Mouse (Mus musculus) CH12F3 (cell line): ENCODE results near the gene Snd1.
"Not testable (repeated sequence)": the region's sequence is repeated elsewhere in the genome, so short reads cannot be mapped to it uniquely, and the experiment has no call there.

Source experiments
- in situ Hi-C: fragments of 300-500 bp; cut with MboI; formaldehyde crosslinking; loops from 2 replicates; pipeline ENCODE4 v1.14.3; 2020; ENCODE audit warnings: low sequenced_read_pairs

The Snd1 gene

GRCm38 (mm10) chr6:28482711-28483315 lies 7.9 kb downstream of the Snd1 start:
- in situ Hi-C loops, result no loop called here

DNA sequence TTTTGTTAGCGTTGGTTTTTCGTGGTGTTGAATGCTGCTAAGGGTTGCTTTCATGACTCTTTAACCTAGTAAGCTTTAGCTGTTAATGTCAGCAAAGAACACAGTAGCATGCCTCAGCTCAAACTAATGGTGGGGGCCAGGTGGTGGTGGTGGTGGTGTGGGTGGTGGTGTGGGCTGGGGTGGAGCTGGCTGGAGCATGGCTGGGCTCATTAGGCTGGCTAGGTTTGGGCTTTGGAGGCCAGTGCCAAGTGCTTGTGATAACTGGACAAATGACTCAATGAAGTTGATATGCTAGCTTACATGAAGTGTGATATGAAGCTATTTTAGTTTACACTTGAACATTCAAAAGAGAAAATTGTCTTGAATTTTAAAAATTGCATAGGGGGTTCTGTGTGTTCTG lies 11.1 kb downstream of the Snd1 start:
- in situ Hi-C loops, result no loop called here

DNA sequence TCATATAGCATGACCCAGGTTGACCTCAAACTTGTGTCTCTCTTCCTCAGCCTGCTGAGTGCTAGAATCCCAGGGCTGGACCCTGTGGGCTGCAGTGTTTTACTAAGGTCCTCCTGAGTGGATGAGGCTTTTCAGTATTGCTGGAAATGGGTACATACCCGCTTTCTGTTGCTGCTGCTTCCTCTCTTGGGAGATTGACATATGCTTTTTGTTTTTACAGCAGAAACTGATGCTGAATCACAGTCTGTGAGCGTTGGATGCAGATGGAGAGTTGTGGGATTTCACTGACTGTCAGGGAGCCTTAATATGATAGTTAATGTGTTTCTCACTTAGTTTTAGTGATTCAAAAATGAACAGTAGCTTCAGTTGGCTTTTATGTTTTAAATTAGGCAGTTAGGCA lies 11.5 kb downstream of the Snd1 start:
- in situ Hi-C loops, result no loop called here

- in situ Hi-C loops, result no loop called here
Observed at GRCm38 (mm10) chr6:28486905-28487304, 12.0 kb downstream of the Snd1 start.

- in situ Hi-C loops, result no loop called here
Observed at GRCm38 (mm10) chr6:28488204-28488851, 13.4 kb downstream of the Snd1 start.

DNA sequence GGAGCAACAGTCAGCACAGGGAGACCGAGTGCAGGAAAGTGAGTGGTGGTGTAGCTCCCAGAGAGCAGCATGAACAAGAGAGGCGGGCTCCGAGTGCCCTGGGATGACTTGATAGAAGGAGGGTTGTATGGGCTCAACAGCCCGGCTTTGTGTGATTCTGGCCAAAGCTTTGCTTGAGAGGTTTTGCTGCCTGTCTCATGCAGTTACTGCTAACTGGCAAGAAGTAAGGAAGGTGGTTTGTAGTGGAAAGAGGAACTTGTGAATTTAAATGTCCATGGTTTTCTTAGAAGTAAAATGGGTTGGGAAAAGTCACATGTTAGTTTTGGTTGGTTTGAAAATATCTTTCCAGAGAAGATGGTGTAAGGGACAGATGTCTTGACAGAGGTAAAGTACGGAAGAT lies 15.7 kb downstream of the Snd1 start:
- in situ Hi-C loops, result no loop called here

DNA sequence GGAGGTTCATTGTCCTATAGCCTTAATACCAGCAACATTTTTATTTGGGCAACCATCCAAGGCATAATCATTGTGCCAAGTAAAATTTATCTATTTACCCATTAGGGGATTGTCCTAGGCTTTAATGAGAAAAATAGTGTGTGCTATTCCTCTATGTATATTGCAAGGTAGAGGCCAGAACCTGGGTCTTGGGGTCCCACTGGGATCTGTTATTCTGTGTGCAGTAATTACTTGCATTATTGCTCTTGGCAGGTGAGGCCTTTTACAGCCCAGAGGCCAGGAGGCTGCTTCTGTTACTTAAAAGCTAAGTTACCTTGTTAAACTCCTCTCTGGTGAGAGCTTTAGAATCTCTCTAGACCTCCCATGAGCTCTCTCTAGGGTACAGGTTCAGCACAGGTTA lies 16.3 kb downstream of the Snd1 start:
- in situ Hi-C loops, result no loop called here

- in situ Hi-C loops, result no loop called here
Observed at GRCm38 (mm10) chr6:28497837-28498236, 22.9 kb downstream of the Snd1 start.

- in situ Hi-C loops, result no loop called here
Observed at GRCm38 (mm10) chr6:28502576-28502975, 27.6 kb downstream of the Snd1 start.

DNA sequence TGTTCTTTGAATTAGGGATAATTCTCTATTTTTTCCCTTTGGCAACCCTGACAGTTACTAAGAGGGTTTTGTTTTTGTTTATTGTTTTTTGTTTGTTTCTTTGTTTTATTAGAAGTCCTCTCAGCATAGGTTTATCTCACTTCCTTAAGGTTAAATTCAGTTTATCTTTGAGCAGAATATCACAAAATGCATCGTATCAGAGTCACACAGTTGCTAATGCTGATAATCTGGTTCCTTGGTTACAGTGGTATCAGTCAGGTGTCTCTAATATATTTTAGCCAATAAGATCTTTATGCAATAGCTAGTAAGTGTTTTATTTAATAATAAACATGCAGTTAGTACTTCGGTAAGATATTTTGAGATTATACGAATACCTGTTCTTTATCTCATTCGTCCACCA lies 28.2 kb downstream of the Snd1 start:
- in situ Hi-C loops, result no loop called here

GRCm38 (mm10) chr6:28504611-28505010 lies 29.7 kb downstream of the Snd1 start:
- in situ Hi-C loops, result no loop called here

- in situ Hi-C loops, result no loop called here
Observed at GRCm38 (mm10) chr6:28507759-28508158, 32.8 kb downstream of the Snd1 start.

GRCm38 (mm10) chr6:28514195-28514594 lies 39.3 kb downstream of the Snd1 start:
- in situ Hi-C loops, result no loop called here

- in situ Hi-C loops, result no loop called here
Observed at GRCm38 (mm10) chr6:28514830-28515350, 40.0 kb downstream of the Snd1 start.

DNA sequence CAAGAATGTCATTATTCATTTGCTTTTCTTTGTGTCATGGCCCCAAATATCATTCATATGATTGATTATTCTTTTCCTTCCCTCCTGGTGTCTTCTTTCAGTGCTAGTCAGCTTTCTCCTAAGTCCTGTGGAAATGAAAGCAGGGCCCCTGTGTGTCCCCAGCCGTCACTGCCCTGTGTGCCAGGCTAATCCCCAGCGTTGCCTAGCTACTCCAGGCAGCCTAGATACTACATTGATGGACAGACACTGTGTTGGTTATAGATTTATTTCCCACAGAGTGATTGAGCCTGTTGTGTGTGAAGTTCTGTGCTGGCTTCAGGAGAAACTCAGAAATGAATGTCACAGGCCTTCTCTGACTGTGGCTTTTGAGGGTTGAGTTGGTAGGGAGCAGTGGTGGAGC lies 41.7 kb downstream of the Snd1 start:
- in situ Hi-C loops, result no loop called here

GRCm38 (mm10) chr6:28517050-28517449 lies 42.1 kb downstream of the Snd1 start:
- in situ Hi-C loops, result no loop called here

DNA sequence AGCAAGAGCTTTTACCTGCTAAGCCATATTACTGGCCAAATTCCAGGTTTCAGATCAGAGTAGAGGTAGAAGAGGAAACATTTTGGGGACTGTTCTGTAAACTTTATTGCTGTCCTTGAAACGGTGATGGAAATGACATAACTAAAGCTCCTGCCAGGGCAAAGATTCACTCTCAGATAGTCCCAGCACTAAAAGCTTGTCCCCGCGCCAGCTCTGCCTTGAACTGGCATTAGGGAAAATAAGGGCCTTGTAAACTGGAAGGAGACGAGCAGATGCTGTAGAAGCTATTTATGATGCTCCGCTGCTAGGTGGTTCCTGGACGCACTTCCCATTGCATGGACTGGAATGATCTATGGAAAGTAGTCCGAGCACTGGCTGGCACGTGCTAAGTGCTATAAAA lies 44.5 kb downstream of the Snd1 start:
- in situ Hi-C loops, result no loop called here

- in situ Hi-C loops, result not testable (repeated sequence)
Observed at GRCm38 (mm10) chr6:28520787-28521186, 45.8 kb downstream of the Snd1 start.

- in situ Hi-C loops, result no loop called here
Observed at GRCm38 (mm10) chr6:28521416-28521815, 46.5 kb downstream of the Snd1 start.

GRCm38 (mm10) chr6:28525589-28525988 lies 50.6 kb downstream of the Snd1 start:
- in situ Hi-C loops, result loop anchor here (25.0 kb wide), 2 partner anchors 362 to 487 kb away; no protein-coding TSS in a partner anchor

DNA sequence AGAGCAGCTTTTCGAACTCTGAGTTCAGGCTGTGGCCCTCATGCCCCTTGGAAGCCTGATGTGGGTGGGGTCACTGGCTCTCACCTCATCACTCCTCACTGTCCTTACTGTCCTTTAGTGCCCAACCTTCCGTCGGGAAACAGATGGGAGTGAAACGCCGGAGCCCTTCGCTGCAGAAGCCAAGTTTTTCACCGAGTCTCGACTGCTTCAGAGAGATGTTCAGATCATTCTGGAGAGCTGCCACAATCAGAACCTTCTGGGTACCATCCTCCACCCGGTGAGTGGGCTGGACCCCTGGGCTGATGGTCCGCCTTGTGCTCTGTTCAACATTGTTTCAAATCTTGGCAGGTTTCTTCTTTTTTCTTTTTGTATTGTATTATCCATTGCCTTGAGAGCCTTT lies 52.5 kb downstream of the Snd1 start:
- in situ Hi-C loops, result loop anchor here (25.0 kb wide), 2 partner anchors 360 to 485 kb away; no protein-coding TSS in a partner anchor

- in situ Hi-C loops, result loop anchor here (25.0 kb wide), 2 partner anchors 359 to 484 kb away; no protein-coding TSS in a partner anchor
Observed at GRCm38 (mm10) chr6:28528208-28528607, 53.3 kb downstream of the Snd1 start.
